Mouse (Mus musculus) midbrain, postnatal 0 days (tissue): Measurements from ENCODE around the gene Sun3. TPM values are rescaled to one million over a fixed set of nuclear protein-coding genes. Genes with fewer than 3 reads are reported as not detected.

Source experiments
- ATAC-seq: fragments of 200-750 bp; cut with Nextera tagmentation; 2 replicates; pipeline ENCODE4 v1.8.0; 2017; ENCODE audit warnings: moderate number of reproducible peaks, mild to moderate bottlenecking, moderate TSS enrichment, moderate library complexity; ENCODE audit not compliant: low FRiP score
- DNase-seq: peaks from one replicate; pipeline ENCODE4 v3.0.0-alpha.2; 2015; ENCODE audit warnings: low spot score
- H3K27ac ChIP-seq: fragments of 300-500 bp; sonication (generic); 2 replicates; pipeline ENCODE4 v1.5.1; 2014; ENCODE audit warnings: low read depth, mild to moderate bottlenecking, low read length, mixed read lengths
- H3K27me3 ChIP-seq: fragments of 300-500 bp; sonication (generic); 2 replicates; pipeline ENCODE4 v1.6.1; 2014; ENCODE audit warnings: low read length, control low read depth, mixed read lengths; ENCODE audit not compliant: insufficient read depth
- H3K36me3 ChIP-seq: fragments of 300-500 bp; sonication (generic); 2 replicates; pipeline ENCODE4 v1.6.1; 2014; ENCODE audit warnings: low read length, control low read depth, mixed read lengths; ENCODE audit not compliant: insufficient read depth
- H3K4me1 ChIP-seq: fragments of 300-500 bp; sonication (generic); 2 replicates; pipeline ENCODE4 v1.6.1; 2014; ENCODE audit warnings: mild to moderate bottlenecking, control low read depth, antibody characterized with exemption, low read length, mixed read lengths; ENCODE audit not compliant: insufficient read depth
- H3K4me2 ChIP-seq: fragments of 300-500 bp; sonication (generic); 2 replicates; pipeline ENCODE4 v1.6.1; 2014; ENCODE audit warnings: low read depth, mild to moderate bottlenecking, low read length, mixed read lengths; ENCODE audit not compliant: poor library complexity, severe bottlenecking
- H3K4me3 ChIP-seq: fragments of 300-500 bp; sonication (generic); 2 replicates; pipeline ENCODE4 v1.5.1; 2014; ENCODE audit warnings: low read depth, mild to moderate bottlenecking, low read length, moderate library complexity
- H3K9ac ChIP-seq: fragments of 300-500 bp; sonication (generic); replicated peaks from 2 replicates; pipeline ENCODE4 v1.6.1; 2014; ENCODE audit warnings: mild to moderate bottlenecking, low read length, moderate library complexity, mixed read lengths; ENCODE audit not compliant: poor library complexity, severe bottlenecking
- H3K9me3 ChIP-seq: fragments of 300-500 bp; sonication (generic); 2 replicates; pipeline ENCODE4 v1.6.1; 2016; ENCODE audit warnings: low read length, control low read depth
- CTCF ChIP-seq: IDR thresholded peaks from 2 replicates; pipeline ENCODE4 v1.5.1; 2016; ENCODE audit warnings: antibody characterized with exemption, mild to moderate bottlenecking
- WGBS: fragments of 180-500 bp; shearing (Covaris S2); extraction: QIAGEN DNeasy Blood & Tissue Kit; methylation state at CpG from one replicate; pipeline ENCODE4 v1.1.7; 2014; 5-methylcytosine and 5-hydroxymethylcytosine counted together
- polyA plus RNA-seq: library from polyadenylated mRNA; unstranded; fragments of >200 nt; fragmentation: Nextera tagmentation; extraction: Ambion mirVana; gene quantifications from 2 replicates; pipeline ENCODE4 v1.2.1, GENCODE M21; 2015
- total RNA-seq: library from RNA; depleted of rRNA; stranded (reverse); fragments of >200 nt; gene quantifications from 2 replicates; pipeline ENCODE4 v1.2.3, GENCODE M21; 2014; rRNA removed

The Sun3 gene
- total RNA-seq (not detected in 2 replicates), polyA plus RNA-seq (0.23 TPM in 1 of 2 replicates, not detected in the other)

DNA sequence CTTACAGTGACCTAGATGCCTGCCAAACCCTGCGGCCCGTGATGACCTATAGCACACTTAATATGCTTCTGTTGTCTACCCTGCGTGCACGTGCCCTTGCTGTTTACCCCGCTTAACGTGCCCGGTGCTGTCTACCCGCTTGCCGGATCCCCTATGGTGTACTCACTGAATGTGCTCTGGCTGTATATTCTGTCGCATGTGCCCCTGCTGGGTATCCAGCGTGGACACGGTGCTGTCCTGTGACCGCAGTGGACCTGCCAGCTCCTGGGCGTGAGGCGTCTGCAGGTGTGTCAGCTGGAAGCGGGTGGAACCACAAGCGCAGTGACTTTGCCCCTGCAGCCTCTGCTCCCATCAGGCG is at the start of gene Sun3:
Gene Sun3 (minus strand): TSS at position 289 of the 358 bp plus-strand sequence.
- Histone ChIP-seq H3K9ac (peak within 1 kb of the TSS; percentile 30; the same call in 1 of the 2 replicates), H3K27ac (no peak within 1 kb of the TSS), H3K4me2 (peak within 1 kb of the TSS; percentile 98), H3K27me3 (peaks cover 9% of the 10 kb centered on the region; the same call in 1 of the 2 replicates), H3K36me3 (no peaks in the 10 kb centered on the region), H3K4me3 (peak within 1 kb of the TSS; percentile 42), H3K4me1 (peaks cover 3% of the 10 kb centered on the region; the same call in 1 of the 2 replicates), H3K9me3 (no peaks in the 10 kb centered on the region)
- 0 out of 2 replicates have a peak, but pooled peaks have one; percentile 5 for TF ChIP-seq CTCF
- no peak for DNase-seq
- under 1% methylated on average over 18 of the region's 18 CpGs for WGBS
- peak; percentile 53 for ATAC-seq

DNA sequence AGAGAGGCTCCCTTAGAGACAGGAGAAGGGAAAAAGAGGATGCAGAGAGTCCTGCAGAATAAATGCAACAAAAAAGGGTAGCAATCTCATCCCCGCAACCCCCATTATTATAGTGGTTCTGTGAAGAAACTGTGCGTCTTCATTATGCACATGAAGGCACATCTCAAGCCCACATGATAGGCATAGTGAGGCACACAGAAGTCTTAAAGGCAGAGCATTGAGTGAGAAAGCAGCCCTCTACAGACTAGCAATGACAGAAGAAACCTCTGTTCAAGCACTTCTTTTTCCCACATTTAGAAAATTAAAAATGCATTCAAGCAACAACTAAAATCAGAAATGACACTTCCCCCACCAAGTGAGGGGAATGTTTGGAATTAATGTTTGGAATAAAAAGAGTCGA is 27.7 kb upstream of the Sun3 start:
- no peak for ATAC-seq
- H3K27ac ChIP-seq = no peak overlapping the region
- no peaks in the 10 kb centered on the region for H3K4me1 ChIP-seq

DNA sequence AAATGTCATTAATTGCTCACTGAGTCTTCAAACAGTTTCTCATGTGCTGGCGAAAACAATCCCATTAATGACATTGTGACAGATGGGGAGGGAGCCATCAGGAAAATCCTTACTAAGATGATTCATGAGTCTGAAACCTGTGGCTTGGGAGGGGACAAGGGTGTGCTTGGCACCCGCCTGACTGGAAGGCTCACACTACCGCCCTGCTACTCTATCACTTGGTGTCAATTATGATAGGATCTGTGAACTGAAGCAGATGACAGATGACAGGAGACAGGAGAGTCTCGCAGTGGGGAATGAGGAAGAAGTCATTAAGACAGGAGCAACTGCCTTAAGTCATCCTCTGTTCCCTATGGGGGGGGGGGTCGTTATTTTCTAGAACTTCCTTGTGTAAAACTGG is 11.7 kb upstream of the Sun3 start:
- no peak for TF ChIP-seq CTCF
- no peak overlapping the region for H3K9ac ChIP-seq
- no peaks in the 10 kb centered on the region for H3K36me3 ChIP-seq
- H3K27me3 ChIP-seq = no peaks in the 10 kb centered on the region
- DNase-seq = no peak
- no peak for ATAC-seq
- H3K4me1 ChIP-seq = no peaks in the 10 kb centered on the region
- no peak overlapping the region for H3K27ac ChIP-seq
- no peaks in the 10 kb centered on the region for H3K9me3 ChIP-seq
- WGBS = 59% methylated on average over 5 of the region's 5 CpGs
- H3K4me3 ChIP-seq = no peak overlapping the region
- H3K4me2 ChIP-seq = no peak overlapping the region

More for the DNA sequence above, 27.7 kb upstream of the Sun3 start:
- H3K4me3 ChIP-seq = no peak overlapping the region
- no peak overlapping the region for H3K9ac ChIP-seq
- WGBS = 81% methylated on average over 3 of the region's 3 CpGs
- no peak for DNase-seq
- H3K36me3 ChIP-seq = no peaks in the 10 kb centered on the region
- no peaks in the 10 kb centered on the region for H3K9me3 ChIP-seq
- no peak overlapping the region for H3K4me2 ChIP-seq
- no peaks in the 10 kb centered on the region for H3K27me3 ChIP-seq
- no peak for TF ChIP-seq CTCF

DNA sequence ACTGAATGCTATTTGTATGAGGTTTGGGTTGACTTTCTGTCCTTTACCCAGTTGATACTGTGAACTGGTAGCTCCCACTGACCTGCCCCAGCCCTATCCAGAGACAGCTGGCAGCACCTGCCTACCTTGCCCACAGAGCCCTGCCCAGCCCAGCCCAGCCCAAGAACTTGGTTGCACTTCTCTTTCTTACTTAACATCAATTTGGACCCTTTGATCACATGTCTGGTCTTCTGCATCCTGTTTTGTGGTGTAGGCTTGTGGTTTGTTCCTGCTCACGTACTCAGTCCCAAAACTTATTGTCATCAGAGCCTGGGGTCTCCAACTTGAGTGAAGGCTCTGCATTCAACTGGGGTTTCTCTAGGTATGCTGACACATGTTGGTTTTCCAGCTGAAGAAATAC is 11.2 kb upstream of the Sun3 start:
- 95% methylated on average over 1 of the region's 1 CpGs for WGBS
- ATAC-seq (no peak), DNase-seq (no peak)
- Histone ChIP-seq H3K4me1 (no peaks in the 10 kb centered on the region), H3K9me3 (no peaks in the 10 kb centered on the region), H3K4me3 (no peak overlapping the region), H3K4me2 (no peak overlapping the region), H3K36me3 (no peaks in the 10 kb centered on the region), H3K27ac (no peak overlapping the region), H3K9ac (no peak overlapping the region), H3K27me3 (no peaks in the 10 kb centered on the region)
- TF ChIP-seq CTCF = no peak

DNA sequence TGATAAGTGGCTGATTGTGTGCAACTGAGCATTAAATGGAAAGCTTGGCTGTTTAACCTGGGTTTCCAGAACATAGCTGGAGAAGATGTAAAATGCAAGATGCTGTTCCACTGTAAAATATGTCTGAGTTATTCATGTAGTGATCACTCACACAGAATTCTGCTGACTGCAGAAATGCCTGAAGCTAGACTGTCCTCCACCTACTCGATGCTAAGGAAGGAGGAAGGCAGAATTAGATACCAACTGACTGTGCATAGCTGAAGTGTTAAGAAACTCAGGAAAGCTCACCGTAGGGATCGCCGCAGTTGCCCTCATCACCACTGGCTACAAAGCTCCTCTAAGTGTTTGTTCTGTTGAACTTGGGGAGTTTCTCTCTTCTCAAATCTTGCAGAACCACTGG is 8.9 kb upstream of the Sun3 start:
- no peak for ATAC-seq
- no peaks in the 10 kb centered on the region for H3K9me3 ChIP-seq
- no peak for DNase-seq
- no peak overlapping the region for H3K4me2 ChIP-seq
- no peak overlapping the region for H3K27ac ChIP-seq
- TF ChIP-seq CTCF = no peak
- no peak overlapping the region for H3K4me3 ChIP-seq
- H3K36me3 ChIP-seq = no peaks in the 10 kb centered on the region
- H3K4me1 ChIP-seq = no peaks in the 10 kb centered on the region
- 96% methylated on average over 4 of the region's 4 CpGs for WGBS
- no peak overlapping the region for H3K9ac ChIP-seq
- H3K27me3 ChIP-seq = no peaks in the 10 kb centered on the region

DNA sequence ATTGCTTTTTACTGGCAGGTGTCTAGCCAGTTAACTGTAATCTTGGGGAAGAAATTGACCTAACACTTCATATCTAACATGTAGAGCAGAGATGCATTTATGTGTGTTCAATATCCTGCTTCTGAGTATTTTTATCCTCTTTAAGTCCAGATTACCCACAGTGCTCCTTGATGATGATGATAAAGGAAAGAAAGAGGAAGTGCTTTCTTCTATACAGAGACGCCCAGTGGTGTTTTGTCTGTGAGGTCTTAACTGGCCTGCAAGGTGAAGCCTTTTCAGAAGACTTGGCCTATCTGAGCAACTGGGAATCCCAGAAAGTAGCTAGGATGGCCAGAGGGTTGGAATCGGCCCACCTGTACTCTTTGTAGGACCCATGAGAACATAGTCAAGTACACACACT is 8.1 kb upstream of the Sun3 start:
- WGBS = 87% methylated on average over 2 of the region's 2 CpGs
- Histone ChIP-seq H3K27ac (no peak overlapping the region), H3K36me3 (no peaks in the 10 kb centered on the region), H3K27me3 (no peaks in the 10 kb centered on the region; the same call in 1 of the 2 replicates), H3K9me3 (no peaks in the 10 kb centered on the region), H3K9ac (no peak overlapping the region), H3K4me2 (no peak overlapping the region), H3K4me3 (no peak overlapping the region), H3K4me1 (no peaks in the 10 kb centered on the region)
- ATAC-seq = no peak
- no peak for TF ChIP-seq CTCF
- DNase-seq = no peak
